Mouse (Mus musculus): ENCODE results near the gene Tmem108. TPM values are rescaled to one million over a fixed set of nuclear protein-coding genes. Genes with fewer than 3 reads are reported as not detected.
A peak's percentile ranks its signal among the peaks of the same experiment; 100 is the strongest.

The Tmem108 gene
- total RNA-seq, 2 experiments from 2014 or later: 3.0 to 3.9 TPM

DNA sequence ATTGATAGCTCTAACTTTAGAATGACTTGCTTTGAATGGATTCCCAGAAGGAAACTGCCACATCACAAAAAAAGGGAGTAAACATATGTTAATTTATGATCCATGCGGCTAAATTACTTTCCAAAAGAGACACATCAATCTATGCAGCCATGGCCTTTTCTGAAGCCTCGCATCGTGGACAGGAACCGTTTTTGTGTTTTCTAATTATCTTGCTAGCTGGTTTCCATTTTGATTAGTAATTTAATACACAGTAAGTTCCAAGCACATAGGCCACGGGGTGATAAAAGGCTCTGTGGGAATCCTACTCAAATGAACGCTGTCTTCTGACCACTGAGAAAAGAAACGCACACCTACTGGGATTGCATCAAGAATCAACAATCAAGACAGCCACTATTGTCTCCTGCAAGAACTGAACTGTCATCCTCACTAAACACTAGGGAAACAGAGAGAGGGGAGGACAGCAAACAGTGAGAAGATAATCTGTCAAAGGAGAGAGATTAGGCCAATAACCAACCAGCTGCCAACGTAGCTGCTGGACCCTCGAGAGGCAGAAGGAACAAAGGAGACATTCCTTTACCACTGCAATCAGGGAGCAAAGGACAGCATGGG is 132.7 kb downstream of the Tmem108 start:
- DNase-seq: no peak

DNA sequence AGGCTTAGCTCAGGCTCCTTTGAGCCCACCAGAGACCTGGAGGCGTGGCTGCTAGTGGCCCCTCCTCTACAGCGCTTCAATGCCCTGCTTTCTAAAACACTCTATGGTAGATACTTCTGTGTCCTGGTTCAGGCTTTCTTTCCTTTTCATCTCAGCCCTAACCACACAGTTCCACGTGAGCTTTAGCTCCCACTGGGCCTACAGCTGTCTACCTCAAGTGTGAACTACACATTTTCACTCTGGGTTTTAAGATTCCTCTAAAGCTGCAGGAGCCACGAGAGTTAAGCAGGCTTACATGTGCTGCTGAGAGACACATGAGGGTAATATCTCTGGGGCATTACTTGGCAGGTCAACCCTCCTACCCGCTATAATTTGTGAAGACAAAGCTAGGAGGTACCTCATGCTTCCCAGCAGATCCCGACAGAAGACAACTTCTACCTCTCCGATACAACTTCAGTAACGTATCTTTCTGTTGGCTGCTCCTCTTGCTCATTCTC is 134.2 kb downstream of the Tmem108 start:
- no peak for DNase-seq

DNA sequence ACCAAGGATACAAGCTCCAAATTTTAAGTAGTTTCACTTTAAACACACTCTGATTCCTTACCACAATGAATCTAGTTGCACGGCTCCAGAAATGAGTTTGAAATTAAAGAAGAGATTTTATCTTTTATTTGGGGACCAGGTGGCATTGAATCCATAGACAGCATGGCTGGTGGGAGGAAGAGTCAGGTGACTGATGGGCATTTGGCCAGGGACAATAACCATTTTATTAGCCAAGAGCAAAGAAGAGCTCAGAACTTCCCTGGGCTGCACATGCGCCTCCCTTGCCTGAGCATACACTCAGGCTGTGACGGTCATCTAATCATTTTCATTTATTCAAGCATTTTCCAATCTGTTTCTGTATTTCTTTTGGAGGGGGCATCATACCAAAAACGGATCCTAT is 135.5 kb downstream of the Tmem108 start:
- no peak for DNase-seq

DNA sequence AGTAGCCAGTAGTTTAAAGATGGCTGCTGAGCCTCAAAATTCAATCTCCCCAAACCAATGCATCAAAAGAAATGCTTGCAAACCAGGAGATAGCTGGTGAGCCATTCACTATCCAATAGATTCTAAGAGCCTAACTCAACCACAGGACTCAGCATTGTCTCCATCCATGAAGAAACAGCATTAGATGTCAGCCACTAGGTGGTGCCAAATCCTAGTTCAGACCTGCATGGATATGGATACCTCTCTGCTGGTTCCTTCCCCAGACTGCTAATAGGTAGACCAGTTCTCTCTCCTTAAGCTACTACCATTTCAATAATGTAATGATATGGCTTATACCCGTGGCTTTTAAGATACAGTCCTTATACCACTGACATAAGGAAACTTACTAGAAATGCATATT is 137.0 kb downstream of the Tmem108 start:
- DNase-seq: peak; percentile 66 to 74

DNA sequence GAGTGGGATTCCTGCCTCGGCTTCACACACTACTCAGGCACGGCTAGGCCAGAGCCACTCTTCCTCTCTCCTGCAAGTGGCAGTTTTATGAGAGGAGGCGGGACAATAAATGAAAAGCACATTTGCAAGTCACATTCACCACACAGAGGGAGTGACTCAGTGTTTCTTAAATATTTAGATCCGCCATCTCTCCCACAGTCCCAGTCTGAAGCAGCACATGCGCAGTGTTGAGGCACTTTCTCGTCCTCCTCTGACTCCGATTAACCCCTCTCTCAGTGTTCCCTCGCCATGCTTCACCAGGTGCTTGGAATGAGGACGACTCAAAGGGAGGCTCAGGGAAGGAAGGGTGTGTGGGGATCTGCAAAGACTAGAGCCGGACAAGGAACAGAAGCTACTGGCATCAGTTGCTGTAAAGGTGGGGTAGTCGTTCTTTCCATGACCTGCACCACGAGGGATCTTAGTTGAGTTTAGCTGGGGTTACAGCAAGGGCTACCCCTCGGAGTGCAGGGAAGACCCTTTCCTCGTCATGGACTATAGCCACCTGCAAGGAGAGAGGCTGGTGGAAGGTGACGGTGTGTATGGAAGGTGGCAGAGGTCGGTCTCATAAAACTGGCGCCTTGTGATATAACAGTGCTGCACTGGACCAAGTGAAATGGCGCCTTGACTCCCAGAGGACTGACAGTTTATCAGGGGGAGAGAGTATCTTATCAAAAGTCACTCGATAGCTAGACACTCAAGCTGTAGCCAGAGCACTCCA is 137.9 kb downstream of the Tmem108 start:
- DNase-seq: no peak

DNA sequence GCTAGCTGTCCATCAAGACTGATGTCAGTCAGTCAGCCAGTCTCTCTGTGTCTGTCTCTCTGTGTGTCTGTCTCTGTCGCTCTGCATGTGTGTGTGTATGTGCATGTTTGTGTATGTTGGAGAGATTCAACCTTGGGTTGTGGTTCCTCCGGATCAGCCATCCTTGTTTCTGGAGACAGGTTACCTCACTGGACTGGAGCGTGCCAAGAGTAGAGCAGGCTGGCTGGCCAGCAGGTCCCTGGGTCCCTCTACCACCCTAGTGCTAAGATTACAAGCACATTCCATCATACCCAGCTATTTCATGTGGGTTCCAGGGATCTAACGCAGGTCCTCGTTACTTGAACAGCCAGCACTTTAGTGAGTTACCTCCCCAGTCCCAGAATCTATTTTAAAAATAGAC is 138.6 kb downstream of the Tmem108 start:
- DNase-seq: no peak

DNA sequence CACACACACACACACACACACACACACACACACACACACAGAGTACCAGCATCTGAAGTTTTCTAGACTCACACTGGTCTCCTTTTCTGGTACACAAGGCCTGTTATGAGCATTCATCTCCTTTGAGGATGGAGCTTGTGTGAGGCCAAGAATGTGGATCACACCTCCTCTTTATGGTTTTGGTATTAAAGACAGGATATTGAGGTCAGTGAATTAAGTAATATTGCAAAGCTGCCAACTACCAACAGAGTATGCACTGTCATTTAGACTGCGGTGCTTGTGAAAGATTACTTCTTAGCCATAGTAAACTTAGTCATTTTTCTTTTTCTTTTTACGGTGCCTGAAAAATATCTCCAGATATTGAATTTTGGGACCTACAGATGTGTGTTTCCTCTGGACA is 139.8 kb downstream of the Tmem108 start:
- no peak for DNase-seq

DNA sequence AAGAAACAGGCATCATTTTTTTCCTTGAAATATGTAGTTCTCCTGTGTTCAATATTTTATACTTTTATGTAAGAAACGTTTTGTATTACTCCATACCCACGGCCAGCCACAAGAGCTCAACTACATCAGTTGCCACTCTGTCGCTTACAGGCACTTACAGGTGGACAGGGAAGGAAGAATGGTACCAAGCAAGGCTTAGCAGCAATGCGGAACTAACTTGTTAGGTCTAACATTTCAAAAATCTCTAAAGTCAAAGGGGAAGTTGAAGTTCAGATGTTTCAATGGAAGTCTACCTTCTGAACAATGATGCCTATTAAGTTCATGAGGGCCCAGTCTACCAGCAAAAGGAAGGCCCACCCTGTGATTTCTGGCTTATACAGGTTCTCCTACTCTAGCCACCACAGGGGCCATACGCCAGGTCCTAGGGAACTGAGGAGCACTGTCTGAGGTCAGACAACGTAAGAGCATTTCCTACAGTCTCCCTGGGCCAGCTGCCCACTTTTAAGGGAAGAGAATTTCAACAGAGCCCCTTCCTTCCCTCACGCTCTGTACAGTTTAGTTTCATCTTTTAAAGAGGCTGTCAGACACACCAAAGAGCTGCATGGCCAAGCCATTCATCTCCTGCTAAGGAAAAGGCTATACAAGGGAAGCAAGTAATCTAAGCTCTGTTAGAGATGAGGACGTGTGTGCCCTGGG is 141.0 kb downstream of the Tmem108 start:
- DNase-seq: no peak

DNA sequence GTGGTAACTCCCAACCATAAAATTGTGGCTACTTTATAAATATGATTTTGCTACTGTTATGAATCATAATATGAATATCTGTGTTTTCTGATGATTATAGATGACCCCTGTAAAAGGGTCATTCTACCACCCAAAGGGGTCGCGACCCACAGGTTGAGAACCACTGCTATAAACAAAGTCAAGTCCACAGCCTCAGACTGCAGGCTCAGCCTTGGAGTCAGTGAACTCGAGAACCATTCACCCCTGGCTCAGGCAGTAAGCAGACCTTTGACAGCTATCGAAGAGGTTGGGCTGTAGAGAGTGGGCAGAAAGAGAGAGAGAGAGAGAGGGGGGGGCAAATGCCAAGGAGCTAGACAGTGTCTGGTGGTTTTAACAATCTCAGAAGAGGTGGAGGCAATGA is 147.4 kb downstream of the Tmem108 start:
- DNase-seq: no peak

DNA sequence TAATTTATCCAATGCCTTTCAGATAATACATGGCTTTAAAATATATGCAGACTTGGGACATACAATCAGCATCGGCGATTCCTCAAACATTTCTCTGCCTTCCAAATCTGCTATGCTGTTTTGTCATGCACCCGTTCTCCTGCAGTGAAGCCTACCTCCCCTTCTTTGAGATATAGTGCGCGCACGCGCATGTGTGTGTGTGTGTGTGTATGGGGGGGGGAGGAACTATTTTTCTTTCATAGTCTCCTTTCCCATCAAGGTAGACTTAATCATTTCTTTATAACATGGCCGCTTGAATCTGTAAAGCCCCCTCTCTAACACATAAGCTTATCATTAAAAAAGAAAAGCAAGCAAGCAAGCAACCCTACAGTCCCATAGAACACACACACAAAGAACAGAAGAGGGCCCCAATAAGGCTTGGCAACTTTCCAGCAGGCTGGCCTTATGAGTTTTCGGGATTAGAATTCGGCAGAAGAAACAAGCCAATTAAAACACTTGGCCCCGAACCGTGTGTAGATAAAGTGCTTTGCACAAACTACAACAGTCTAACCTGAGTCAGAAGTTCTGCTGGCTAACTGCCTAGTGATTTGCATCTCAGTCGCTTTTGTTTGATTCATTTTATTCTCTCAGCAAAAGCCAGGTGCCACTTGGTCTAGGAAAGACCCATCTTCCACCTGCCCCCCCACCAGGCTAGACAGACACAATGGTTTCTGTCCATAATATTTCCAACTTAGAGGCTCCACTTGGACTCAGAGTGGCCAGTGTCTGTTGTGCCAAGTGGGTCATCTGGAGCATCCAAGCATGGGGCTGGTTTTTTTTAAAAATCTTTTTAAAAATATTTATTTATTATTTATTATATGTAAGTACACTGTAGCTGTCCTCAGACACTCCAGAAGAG is 153.2 kb downstream of the Tmem108 start:
- DNase-seq: no peak

DNA sequence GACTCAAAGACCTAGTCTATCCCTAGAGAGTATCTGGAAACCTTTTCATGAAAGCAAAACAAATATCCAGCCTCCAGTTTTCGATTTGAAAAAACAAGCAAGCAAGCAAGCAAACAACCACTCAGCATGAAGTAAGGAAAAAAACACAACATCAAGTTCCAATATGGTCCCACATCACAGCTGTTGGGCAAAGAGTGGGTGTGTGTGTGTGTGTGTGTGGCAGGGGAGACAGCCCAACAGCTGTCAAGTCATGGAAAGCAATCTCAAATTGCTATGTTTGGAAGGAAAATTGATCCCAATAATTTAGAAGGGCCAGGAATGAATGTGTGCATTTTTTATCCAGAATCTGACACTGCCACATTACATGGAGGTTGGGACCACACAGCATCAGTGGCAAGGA is 155.6 kb downstream of the Tmem108 start:
- no peak for DNase-seq

DNA sequence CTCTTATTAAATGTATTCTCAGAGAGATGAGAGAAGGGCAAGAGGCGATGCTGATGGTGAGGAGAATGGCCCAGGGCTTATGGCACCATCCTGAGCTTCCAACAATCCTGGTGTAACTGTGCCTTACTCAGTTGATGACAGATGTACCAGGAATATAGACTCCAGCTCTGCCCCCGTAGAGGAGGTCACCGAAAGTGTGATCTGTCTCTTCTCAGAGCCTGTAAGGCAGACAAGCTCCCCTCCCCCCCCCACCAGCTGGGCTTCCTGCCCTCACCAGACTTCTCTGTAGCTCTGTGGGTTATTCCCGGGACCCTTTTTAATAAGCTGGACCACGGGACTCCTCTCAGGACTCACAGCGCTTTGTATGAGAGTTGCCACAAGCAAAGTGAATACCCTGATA is 157.8 kb downstream of the Tmem108 start:
- no peak for DNase-seq

DNA sequence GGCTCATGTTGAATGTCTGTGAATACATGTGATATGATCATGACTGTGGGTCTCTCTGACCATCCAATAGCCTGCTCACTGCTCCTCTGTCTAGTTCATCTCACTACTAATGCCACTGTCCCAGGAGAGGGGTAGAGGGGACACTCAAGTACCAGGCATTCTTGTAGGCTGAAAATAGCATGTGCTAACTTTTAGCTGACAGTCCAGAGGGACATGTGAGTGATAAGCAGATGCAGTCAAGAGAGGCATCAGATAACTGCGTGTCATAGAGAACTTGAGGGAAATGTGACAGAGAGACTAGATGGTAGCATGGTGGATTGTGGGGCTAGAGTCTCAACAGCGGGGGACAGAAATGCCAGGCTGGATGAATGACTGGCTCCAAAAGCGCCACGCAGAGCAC is 159.8 kb downstream of the Tmem108 start:
- peak in 1 of 2 experiments; percentile 22 for DNase-seq

DNA sequence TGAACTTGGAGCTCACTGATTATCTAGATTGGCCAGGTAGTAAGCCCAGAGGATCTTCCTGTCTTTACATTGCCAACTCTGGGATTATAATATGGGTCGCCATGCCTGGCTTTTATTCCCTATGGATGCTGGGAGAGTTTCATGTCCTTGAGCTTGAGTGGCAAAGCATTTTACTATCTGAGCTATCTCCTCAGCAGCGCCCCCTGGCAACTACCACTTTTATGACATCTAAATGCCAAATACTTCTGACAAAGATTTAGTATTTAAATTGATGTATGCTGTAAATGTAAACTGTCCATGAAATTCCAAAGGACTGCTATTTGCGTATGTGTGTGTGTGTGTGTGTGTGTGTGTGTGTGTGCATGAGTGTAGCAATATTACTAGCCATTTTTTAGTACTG is 160.8 kb downstream of the Tmem108 start:
- no peak for DNase-seq

DNA sequence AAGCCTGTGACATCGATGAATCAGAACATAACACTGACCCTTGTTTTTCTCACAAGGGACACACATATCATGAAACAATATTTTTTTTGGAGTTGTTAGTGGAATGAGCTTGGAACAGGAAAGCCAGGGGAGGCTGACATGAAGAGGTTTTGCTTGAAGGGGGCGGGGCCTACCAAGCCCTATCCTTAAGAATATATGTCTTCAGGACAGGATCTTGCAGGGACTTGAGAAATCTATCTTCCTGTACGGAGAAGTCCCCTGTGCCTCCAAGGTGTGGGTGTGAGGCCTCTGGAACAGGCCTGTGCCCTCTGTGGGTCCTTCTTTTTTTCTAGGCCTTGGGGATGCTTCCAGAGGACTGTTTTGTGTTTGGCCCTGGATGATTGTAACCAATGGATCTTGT is 161.7 kb downstream of the Tmem108 start:
- peak in 1 of 2 experiments; percentile 24 for DNase-seq

DNA sequence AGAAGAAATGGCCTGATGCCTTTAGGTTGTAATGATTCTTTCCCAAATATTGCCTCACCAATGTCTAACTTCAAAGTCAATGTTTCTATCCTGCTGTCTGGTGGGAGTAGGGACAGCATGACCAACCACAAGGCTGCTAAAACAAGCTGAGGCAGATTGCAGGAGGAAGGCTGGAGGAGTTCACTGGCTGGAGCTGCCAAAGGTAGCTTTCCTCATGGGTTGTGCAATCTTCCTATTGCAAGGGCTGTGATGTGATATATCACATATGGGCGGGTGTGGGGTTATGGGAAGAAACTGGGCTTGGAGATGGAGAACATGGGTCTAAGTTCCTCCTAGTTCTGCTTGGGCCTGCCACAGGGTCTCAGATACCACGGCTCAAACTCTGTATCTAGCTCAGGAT is 163.8 kb downstream of the Tmem108 start:
- DNase-seq: no peak

DNA sequence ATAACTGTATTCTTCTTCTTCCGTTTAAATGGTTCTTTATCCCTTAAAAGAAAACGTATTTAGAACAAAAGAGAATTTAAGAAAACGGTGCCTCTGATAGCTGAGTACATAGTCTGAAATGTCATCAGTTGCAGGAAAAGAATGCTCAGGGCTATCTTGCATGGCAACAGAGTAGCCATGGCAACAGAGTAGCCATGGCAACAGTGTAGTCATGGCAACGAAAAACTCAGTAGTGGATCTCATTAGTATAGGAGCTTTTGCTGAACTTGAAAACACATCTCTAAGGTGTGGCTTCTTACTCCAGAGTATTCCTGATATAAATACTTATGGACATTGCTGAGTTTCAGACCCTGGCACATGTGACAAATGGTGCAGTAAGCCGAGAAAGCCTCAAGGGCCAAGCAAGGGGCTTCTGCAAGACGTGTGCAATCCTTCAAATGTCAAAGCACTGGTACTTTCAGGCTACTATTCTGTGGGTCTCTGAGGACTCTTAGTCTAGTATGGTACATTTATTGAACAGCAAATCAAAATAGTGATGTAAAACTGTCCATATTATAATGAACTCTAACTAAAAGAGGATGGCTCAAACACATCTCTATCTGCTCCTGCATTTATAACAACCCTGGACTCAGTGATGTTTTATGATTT is 166.3 kb downstream of the Tmem108 start:
- no peak for DNase-seq

DNA sequence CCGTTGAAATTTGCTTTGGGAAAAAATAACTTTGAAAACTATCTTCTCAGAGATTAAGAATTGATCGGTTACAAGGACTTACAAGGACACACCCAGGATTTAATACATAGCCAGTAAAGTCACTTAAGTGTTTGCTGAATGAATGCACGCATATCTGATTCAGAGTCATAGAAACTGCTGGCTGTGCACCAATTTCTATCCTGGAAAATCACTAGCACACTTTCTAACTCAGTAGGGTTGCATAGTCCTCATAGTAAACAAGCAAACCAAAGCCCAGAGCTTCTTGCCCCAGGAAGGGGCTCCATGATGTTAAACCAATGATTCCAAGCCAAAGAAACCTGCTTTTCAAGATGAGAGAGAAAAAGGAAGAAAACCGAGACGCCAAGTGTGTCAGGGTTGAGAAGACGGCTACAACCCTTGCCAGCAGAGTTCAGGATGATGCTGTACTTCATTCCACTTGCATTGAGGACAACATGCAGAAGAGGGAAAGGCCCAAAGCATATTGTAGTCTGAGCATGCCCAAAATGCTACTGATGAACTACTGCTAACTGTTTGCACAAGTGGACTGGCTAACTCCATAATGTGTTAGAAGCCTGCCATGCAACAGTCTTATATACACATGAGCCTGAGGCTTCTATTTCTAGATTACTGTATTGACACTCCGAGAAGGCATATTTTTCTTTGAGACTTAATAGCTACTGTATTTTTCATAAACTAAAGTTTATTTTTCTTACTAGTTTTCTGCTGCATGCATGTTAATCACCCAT is 167.0 kb downstream of the Tmem108 start:
- no peak for DNase-seq

DNA sequence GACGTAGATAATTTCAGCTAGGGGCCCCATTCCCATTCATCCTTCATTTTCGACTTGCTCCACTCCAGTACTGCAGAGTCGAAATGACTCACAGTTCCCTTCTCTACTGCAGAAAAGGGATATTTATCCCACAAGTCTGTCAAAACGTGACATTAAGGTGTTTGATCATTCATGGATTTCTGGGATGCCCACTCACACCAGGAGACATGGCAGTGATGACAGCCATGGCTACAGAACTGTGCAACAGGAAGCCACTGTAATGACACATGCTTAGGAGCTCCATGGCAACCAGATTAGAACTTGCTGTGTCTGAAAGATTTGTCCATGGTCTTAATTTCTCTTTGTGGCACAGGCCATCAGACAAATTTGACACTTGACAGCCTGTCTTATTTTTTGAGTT is 168.6 kb downstream of the Tmem108 start:
- DNase-seq: no peak

DNA sequence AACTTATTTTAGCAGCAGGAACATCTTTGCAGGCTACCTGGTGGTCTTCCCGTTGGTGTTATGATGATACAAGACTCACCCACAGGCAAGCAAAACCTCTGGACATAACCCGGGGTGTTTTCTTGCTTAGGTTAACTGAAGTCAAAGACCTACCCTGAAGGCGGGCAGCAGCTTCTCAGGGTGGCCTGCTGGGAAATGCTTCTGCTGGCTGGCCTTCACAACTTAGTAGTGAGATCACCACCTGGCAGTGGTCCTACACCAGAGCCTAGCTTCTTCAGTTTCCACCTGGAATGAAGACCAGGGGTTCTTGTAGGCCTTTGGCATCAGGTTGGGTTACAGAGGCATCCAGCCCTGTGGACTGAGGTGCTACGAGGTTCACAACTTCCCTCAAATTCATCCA is 169.7 kb downstream of the Tmem108 start:
- no peak for DNase-seq

DNA sequence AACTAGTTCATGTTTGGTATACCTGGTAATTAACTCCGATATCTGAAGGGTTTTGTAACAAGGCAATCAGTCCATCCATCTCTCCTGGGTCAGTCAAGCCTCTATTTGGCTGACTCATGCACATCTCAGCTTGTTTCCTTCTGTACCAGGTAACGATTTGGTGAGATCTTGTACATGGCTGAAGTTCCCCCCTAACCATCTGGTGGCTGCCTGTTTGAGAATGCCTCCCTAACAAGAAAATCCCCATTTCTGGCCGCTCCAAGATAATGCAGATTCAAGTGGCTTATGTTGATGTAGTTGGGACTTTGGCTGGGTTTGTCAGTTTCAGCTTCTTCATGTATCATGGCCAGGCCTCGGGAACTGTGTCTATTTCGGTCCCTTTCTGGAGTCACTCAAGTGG is 170.8 kb downstream of the Tmem108 start:
- DNase-seq: no peak
